Mouse (Mus musculus): ENCODE results near the gene Cs. TPM values are rescaled to one million over a fixed set of nuclear protein-coding genes. Genes with fewer than 3 reads are reported as not detected.
A peak's percentile ranks its signal among the peaks of the same experiment; 100 is the strongest.

Cs gene
- polyA plus RNA-seq, 3 experiments from 2014 or later = 138 to 155 (median 155) TPM

- peak; percentile 83 for ATAC-seq
These were observed 39.1 kb downstream of the Cs start, which contains the start of gene Ankrd52 for GRCm38 (mm10) chr10:128376455-128377211. Ankrd52 (plus strand) TSS chr10:128377115.

- ATAC-seq = peak; percentile 26
These were observed 39.8 kb downstream of the Cs start for GRCm38 (mm10) chr10:128377222-128377939.

DNA sequence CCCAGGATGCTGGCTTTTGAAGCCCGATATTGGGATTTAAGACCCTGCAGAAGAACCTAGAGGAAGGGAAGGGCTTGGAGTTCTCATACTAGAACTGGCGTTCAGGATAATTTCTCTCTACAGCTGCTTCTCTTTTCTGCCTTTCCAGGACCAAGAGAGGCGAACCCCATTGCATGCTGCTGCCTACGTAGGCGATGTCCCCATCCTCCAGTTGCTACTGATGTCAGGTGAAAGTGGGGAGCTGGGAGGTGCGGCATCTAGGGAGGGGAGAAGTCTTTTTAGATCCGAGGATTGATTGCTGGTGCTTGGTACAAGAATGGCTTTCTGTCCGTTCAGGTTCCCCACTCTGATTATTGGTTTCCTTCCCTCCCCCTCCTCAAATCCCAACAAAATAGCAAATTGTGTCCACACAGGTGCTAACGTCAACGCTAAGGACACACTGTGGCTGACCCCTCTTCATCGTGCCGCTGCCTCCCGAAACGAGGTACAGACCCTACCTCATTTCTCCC is 40.5 kb downstream of the Cs start:
- no peak for ATAC-seq

DNA sequence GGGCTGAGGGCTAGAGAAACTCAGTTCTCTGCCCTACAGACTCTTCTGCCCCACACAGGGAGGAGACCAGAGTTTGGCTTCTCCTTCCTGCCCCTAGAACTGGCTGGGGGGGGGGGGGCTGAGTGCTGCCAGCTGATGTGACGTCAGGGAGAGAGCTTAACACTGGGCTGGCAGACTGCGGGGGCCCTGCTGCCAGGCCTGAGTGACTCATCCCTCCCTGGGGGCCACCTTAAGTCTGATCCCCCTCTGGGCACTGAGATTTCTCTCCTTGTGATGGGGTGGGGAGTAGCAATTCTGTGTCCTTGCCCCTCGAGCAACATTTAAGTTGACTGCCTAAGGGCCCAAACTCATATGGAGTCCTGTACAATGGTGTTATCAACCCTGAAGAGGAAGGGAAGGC is 40.9 kb downstream of the Cs start:
- ATAC-seq = no peak

DNA sequence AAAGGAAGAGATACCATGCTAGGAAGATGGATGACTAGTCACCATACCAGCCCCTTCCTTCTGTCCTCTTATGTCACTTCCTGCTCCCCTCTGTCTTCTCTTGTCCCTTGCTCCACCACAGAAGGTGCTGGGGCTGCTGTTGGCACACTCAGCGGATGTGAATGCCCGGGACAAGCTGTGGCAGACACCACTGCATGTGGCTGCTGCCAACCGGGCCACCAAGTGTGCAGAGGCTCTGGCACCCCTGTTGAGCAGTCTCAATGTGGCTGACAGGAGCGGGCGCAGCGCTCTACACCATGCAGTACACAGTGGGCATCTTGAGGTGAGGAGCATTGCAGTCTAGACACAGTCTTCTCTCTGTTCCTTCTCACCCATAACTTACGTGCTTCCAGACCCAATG is 41.7 kb downstream of the Cs start:
- no peak for ATAC-seq

DNA sequence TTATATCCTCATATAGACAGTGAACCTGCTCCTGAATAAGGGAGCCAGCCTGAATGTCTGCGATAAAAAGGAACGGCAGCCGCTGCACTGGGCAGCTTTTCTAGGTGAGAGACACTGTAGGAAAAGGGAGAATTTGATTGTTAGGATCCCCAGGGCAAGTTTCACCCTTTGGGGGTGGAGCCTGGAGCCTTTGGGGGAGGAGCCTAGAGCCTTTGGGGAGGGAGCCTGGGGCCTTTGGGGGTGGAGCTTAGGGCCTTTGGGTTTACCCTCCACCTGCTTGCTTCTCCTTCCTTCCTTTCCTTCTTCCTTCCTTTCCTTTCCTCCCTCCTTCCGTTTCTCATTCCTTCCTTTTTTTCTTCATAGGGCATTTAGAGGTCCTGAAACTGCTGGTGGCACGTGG is 43.0 kb downstream of the Cs start:
- ATAC-seq = no peak

- no peak for ATAC-seq
These were observed 44.9 kb downstream of the Cs start for GRCm38 (mm10) chr10:128382482-128382881.

DNA sequence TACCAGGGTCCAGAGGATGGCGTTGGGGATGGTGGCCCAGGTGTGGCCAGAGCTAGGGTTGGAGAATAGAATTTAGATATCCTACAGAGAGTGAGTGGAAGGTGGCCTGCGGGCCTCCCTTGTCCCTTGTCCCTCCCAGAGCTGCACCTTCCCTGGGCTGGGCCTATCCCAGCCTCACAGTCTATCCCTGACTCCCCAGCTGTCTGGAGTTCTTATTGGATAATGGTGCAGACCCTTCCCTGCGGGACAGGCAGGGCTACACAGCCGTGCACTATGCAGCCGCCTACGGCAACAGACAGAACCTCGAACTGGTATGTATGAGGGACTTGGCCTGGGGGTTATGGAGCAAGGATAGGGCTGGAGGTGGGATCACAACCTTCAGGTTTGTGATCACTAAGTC is 48.4 kb downstream of the Cs start:
- no peak for ATAC-seq

DNA sequence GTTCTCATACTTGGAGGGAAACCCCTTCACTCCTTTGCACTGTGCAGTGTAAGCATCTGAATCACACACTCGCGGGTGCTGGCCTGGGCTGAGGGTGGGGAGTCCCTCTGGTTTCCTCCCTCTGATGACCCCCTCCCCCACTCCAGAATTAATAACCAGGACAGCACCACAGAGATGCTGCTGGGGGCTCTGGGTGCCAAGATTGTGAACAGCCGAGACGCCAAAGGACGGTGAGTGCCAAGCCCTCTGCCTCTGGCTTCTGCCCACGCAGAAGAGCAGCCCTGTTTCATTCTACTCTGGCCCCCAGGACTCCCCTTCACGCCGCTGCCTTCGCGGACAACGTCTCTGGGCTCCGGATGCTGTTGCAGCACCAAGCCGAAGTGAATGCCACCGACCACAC is 51.4 kb downstream of the Cs start:
- no peak for ATAC-seq

DNA sequence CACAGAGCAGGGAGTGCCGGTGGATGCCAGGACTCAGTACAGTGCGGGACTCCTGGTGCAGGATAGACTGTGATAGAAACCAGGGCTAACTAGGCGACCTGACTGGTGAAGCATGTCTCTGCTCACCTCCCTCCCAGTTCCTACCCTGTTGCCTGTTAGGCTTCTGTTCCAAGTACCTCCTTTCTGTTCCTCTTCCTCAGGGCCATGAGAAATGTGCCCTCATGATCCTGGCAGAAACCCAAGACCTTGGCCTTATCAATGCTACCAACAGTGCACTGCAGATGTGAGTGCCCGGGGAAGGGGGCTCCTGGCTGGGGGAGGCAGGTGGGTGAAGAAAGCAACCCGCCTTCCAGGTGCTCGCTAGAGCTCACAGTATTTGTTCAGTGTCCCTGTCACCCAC is 52.0 kb downstream of the Cs start:
- no peak for ATAC-seq

GRCm38 (mm10) chr10:128390366-128390765 is 52.8 kb downstream of the Cs start:
- no peak for ATAC-seq

DNA sequence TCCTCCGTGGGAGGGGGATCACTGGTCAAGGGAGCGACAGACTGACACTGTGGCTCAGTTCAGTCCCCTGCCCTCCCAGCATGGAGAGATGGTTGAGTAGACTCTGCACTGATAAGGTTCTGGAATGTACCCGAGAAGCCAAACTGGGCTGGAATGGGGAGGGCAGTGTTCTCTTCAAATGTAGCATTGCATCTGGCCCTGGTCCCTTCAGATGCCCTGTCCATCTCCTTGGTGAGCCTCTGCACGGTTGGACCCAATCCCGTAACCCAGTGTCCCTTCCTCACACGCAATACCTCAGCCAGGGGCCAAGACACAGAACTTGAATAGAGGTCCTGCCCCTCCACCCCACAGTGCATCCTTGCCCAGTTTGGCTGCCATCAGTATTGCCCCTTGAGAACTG is 54.3 kb downstream of the Cs start:
- no peak for ATAC-seq

DNA sequence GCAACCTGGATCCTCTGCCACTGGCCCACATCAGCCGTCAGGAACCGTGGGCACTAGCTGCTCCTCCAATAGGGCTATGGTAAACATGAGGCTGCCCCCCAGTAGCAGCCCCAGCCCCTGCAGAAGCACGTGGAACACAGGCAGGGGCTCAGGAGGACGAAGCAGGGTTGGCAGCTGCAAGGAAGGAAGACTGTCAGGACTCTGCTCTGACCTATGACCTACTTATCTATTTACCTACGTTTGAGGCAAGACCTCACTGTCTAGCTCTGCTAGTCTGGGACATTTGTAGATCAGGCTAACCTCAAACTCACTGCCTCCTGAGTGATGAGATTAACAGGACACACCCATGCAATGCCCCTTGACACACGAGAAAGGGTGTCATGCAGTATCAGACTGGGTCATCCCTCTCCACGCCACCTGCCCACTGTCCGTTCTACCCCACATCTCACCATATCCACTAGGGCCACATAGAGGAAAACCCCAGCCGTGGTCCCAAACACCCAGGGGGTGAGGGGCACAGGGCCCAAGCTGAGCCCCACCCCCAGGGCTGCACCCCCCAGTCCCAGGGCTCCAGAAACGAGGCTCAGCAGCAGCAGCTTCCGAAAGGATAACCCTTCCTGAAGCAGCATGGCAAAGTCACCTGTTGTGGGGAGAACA is 58.6 kb downstream of the Cs start:
- no peak for ATAC-seq

DNA sequence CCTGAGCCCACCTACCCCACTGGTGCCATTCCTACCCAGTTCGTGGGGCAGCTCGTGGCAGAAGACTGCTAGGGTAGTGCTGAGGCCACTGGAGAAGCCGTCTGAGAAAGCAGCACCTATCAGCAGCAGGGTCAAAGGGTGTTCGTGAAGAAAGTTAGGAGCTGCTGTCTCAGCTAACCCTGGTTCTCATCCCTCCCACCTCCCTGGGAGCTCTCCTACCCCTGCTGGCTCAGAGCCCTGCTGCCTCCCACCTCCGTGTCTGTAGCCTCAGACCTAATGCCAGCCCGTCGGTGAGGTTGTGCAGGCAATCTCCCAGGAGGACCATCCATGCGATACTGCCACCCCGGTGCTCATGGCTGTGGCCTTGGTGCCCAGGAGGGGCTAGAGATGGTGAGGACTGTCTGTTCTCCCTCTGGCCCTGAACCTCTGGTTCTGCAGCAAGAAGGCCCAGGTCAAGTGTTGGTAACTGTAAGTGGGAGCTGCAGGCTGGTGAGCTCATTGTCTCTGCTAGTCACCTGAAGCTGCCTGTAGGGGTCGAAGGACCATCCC is 59.3 kb downstream of the Cs start:
- no peak for ATAC-seq

DNA sequence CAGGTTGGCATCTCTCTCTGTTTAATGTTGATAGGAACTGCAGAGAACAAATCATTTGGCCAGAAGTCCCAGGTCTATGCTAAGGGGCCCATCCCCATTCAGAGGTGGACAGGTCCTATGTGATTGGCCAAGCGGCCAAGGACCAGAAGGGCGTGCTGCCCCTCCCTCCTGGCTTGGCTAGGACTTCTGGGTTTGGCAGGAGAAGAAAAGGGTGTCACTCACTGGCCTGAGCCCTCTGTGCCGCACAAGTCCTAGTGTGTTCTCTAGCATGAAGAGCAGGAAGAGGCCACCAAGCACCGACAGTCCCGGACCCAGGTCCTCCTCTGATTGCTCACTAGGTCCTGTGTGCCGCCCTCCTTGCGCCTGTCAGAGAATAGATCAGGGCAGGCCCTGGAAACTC is 59.9 kb downstream of the Cs start:
- no peak for ATAC-seq

DNA sequence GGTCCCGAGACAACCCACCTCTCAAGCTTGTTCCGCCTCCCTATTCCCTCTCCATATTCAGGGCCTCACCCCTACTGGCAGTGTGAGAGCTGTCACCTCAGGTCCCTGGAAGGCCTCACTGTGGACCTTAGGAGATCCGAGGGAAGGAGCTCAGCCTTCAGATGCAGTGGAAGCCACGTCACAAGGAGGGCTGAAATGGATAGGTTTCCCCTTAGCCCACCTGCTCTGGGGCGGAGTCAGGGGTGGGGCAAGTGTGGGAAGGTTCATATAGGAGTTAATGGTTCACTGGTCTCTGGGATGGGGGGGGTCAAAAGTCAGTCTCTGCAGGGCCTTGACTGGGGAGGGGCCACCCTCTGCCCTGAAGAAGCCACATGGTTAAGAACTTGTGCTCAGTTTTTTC is 62.8 kb downstream of the Cs start:
- ATAC-seq = no peak

DNA sequence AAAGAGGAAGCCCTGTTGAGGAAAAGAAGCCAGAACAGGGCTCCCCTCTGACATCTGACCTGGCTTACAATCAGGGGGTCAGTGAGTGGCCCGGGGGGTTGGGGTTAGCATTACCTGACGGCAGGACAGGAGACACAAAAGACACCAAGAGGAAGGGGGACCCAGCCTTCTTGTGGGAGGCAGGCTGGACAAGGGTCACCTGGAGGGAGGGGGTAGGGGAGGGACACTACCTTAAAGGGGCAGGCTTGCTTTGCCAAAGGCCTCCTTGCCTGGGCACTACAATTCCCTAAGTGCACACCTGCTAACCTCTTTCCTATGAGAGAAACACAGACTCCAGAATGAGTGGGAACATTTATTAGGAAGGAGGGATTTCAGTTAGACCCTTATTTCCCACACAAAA is 63.5 kb downstream of the Cs start, which contains the start of gene Slc39a5:
Slc39a5 (minus strand) TSS at position 174 of the 400 bp plus-strand sequence.
- no peak for ATAC-seq

GRCm38 (mm10) chr10:128401638-128402037 is 64.1 kb downstream of the Cs start:
- peak; percentile 56 for ATAC-seq

DNA sequence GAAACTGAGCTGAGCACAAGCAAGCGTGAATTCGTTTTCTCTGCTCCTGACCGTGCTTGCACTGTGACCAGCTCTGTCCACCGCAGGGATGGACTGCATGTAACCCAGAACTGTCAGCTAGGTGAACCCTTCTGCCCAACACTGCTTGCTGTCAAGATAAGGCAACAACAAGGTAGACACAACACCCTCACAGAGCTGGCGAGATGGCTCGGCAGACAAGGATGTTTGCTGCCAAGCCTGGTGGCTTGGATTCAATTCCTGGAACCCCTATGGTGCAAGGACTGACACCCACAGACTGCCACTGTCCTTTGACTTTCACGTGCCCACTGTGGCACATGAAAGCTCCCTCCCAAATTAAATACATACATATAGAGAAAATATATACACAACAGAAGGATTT is 66.4 kb downstream of the Cs start:
- no peak for ATAC-seq

GRCm38 (mm10) chr10:128408591-128409535 is 71.3 kb downstream of the Cs start:
- ATAC-seq = no peak

GRCm38 (mm10) chr10:128409692-128410559 is 72.4 kb downstream of the Cs start:
- ATAC-seq = peak; percentile 90

All from inflammation-experienced regulatory T-cells, adult 6 months (primary cell).